Mouse (Mus musculus) hindbrain, embryonic 14.5 days (tissue): Measurements from ENCODE around the gene Mst1. TPM values are rescaled to one million over a fixed set of nuclear protein-coding genes. Genes with fewer than 3 reads are reported as not detected.

Experiments used
- ATAC-seq: fragments of 200-750 bp; cut with Nextera tagmentation; 2 replicates; pipeline ENCODE4 v1.8.0; 2017; ENCODE audit warnings: moderate number of reproducible peaks, mild to moderate bottlenecking, moderate TSS enrichment, moderate library complexity; ENCODE audit not compliant: low FRiP score
- DNase-seq: peaks from one replicate; pipeline ENCODE4 v3.0.0-alpha.2; 2015; ENCODE audit warnings: low spot score
- H3K27ac ChIP-seq: fragments of 300-500 bp; sonication (generic); 2 replicates; pipeline ENCODE4 v1.5.1; 2014; ENCODE audit warnings: mild to moderate bottlenecking, moderate library complexity
- H3K27me3 ChIP-seq: fragments of 300-500 bp; sonication (generic); 2 replicates; pipeline ENCODE4 v1.6.1; 2014; ENCODE audit warnings: mild to moderate bottlenecking, low read length, mixed read lengths; ENCODE audit not compliant: control insufficient read depth, insufficient read depth
- H3K36me3 ChIP-seq: fragments of 300-500 bp; sonication (generic); replicated peaks from 2 replicates; pipeline ENCODE4 v1.6.1; 2014; ENCODE audit not compliant: control insufficient read depth, insufficient read depth
- H3K4me1 ChIP-seq: fragments of 300-500 bp; sonication (generic); replicated peaks from 2 replicates; pipeline ENCODE4 v1.6.1; 2014; ENCODE audit warnings: antibody characterized with exemption, low read length, mixed read lengths; ENCODE audit not compliant: control insufficient read depth, insufficient read depth
- H3K4me2 ChIP-seq: fragments of 300-500 bp; sonication (generic); replicated peaks from 2 replicates; pipeline ENCODE4 v1.6.1; 2014; ENCODE audit warnings: mild to moderate bottlenecking, moderate library complexity
- H3K4me3 ChIP-seq: fragments of 300-500 bp; sonication (generic); replicated peaks from 2 replicates; pipeline ENCODE4 v1.5.1; 2014; ENCODE audit warnings: mild to moderate bottlenecking, low read length
- H3K9ac ChIP-seq: fragments of 300-500 bp; sonication (generic); 2 replicates; pipeline ENCODE4 v1.6.1; 2014
- H3K9me3 ChIP-seq: fragments of 300-500 bp; sonication (generic); 2 replicates; pipeline ENCODE4 v1.6.1; 2016; ENCODE audit warnings: low read length; ENCODE audit not compliant: control insufficient read depth
- WGBS: fragments of 180-500 bp; shearing (Covaris S2); extraction: QIAGEN DNeasy Blood & Tissue Kit; methylation state at CpG from one replicate; pipeline ENCODE4 v1.1.7; 2014; 5-methylcytosine and 5-hydroxymethylcytosine counted together
- polyA plus RNA-seq: library from polyadenylated mRNA; unstranded; fragments of >200 nt; fragmentation: Nextera tagmentation; extraction: Ambion mirVana; gene quantifications from 2 replicates; pipeline ENCODE4 v1.2.1, GENCODE M21; 2014

The Mst1 gene
- polyA plus RNA-seq, 1 experiment from 2014 or later: not detected

DNA sequence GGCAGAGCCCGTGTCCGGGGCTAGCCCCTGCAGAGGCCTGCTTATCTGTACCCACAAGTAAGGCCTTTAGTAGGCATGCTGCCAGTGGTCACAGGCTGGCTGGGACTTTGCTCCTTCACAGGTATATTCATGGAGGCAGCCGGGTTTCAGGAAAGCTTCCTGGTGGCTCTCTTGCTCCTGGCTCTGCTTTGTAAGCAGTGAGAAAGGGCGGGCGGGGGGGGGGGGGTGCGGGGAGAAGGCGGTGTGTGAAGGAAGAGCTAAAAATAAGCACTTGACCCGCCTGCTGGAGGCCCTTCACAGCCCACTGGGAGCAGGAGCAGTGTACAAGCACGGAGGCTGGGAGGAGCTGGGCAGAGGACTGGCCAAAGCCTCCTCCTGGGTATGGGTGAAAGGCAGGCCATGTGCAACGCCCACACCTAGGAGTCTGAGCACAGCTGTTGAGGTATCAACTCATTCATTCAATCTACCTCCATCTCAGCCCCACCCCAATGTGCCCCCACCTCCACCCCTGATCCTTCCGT, 39.7 kb downstream of the Mst1 start:
- no peak for DNase-seq
- no peak overlapping the region for H3K27ac ChIP-seq
- no peak overlapping the region for H3K9ac ChIP-seq
- WGBS: 56% methylated on average over 10 of the region's 11 CpGs
- H3K27me3 ChIP-seq: no peaks in the 10 kb centered on the region
- H3K4me3 ChIP-seq: no peak overlapping the region
- H3K4me1 ChIP-seq: no peaks in the 10 kb centered on the region
- H3K4me2 ChIP-seq: no peak overlapping the region
- no peak for ATAC-seq
- H3K9me3 ChIP-seq: no peaks in the 10 kb centered on the region
- H3K36me3 ChIP-seq: peaks cover 39% of the 10 kb centered on the region

DNA sequence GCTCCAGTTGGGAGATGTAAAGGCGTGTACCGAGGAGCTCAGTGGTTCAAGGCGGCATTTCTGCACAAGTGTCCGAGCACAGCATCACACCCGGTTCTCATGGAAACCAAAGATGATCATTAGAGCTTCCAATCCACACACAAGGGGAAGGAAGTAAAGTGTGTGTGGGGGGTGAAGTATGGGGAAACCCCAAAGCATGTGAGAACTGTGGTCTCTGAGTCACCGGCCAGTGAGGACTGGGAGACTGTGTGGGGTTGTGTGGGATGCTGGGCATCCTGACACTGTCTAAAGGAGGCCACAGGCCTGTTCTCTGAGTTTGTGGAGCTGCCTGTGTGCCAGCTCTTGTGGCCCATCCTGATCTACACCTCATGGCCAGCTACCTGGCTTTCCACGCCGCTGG, 40.4 kb downstream of the Mst1 start:
- H3K36me3 ChIP-seq: peaks cover 37% of the 10 kb centered on the region
- no peak overlapping the region for H3K4me3 ChIP-seq
- H3K27me3 ChIP-seq: no peaks in the 10 kb centered on the region
- no peak overlapping the region for H3K27ac ChIP-seq
- no peaks in the 10 kb centered on the region for H3K9me3 ChIP-seq
- no peak overlapping the region for H3K9ac ChIP-seq
- DNase-seq: no peak
- no peaks in the 10 kb centered on the region for H3K4me1 ChIP-seq
- 94% methylated on average over 8 of the region's 8 CpGs for WGBS
- no peak for ATAC-seq
- H3K4me2 ChIP-seq: no peak overlapping the region

DNA sequence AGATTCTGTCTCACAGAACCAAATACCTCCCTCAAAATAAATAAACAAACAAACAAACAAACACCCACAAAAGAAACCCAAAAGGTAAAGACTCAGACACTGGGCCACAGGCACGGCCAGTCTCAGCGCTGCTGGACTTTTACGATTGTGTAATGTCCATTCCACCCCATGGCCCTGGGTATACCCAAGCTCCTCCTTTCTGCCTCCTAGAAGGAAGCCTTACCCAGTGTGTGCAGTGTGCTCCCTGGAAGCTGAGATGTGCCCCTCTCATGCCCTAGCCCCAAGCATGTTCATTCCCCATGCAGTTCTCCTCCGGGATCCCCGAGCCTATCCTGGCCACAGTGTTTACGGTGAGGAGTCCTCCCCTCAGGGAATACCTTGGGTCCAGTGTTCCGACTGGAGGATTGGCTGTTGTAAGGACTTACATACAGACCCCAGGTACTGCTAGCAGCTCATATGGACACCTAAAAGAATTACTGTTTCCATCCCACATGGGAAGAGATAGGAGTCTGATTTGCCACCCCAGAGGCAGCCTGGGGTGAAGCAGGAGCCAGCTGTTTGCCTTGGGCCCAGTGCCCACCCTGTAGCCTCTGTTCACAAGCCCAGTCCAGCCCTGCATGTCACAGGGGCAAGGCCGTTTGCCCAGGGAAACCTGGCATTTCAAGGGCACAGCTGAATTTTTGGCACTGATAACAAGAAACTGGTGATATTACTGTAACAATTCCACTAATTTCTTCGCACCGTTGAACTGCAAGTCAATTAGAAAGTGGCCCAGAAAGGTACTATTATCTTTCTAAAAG, 41.1 kb downstream of the Mst1 start:
- ATAC-seq (no peak), DNase-seq (no peak)
- H3K36me3 ChIP-seq: peaks cover 37% of the 10 kb centered on the region
- no peaks in the 10 kb centered on the region for H3K9me3 ChIP-seq
- no peak overlapping the region for H3K4me2 ChIP-seq
- H3K4me3 ChIP-seq: no peak overlapping the region
- no peak overlapping the region for H3K27ac ChIP-seq
- WGBS: 91% methylated on average over 10 of the region's 10 CpGs
- no peaks in the 10 kb centered on the region for H3K4me1 ChIP-seq
- H3K27me3 ChIP-seq: no peaks in the 10 kb centered on the region
- H3K9ac ChIP-seq: no peak overlapping the region

DNA sequence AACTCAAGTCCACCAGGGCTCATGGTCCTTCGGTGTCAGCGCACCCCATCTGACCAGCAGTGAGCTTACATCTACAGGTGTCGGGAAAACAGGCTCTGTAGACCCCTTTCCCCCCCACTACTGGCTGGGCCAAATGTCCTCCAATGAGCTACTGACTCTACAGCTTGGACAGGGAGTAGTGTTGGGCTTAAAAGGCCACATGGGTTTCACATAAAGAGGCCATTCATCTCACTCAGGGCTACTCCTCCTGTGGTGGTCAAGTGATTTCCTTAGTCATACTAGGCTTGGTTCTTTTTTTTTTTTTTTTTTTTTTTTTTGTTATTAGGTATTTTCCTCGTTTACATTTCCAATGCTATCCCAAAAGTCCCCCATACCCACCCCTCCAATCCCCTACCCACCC, 43.7 kb downstream of the Mst1 start:
- Histone ChIP-seq H3K27me3 (no peaks in the 10 kb centered on the region), H3K36me3 (peaks cover 31% of the 10 kb centered on the region), H3K9ac (no peak overlapping the region), H3K4me2 (no peak overlapping the region), H3K4me3 (no peak overlapping the region), H3K27ac (no peak overlapping the region), H3K4me1 (no peaks in the 10 kb centered on the region), H3K9me3 (no peaks in the 10 kb centered on the region)
- 78% methylated on average over 4 of the region's 4 CpGs for WGBS
- DNase-seq (no peak), ATAC-seq (no peak)

DNA sequence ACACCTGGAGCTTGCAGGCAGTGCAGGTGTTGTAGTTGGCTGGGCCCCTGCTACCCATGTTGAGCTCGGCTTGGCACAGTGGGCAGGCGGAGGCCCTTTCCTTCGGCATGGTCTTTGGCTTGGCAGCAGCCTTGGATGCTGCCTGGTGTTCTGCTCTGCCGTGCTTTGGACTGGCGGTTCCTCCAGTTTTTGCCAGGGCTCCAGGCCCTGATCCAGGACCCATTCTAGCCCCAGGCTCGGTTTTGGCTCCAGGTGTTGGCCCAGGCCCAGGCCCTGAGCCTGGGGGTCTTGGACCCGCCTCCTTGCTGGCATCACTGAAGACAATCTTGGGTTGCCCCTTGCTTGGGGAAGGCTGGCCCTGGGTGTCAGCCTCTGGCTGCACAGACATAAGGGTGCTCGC, 45.5 kb downstream of the Mst1 start:
- 88% methylated on average over 8 of the region's 8 CpGs for WGBS
- Histone ChIP-seq H3K4me2 (no peak overlapping the region), H3K27me3 (no peaks in the 10 kb centered on the region), H3K9ac (no peak overlapping the region), H3K27ac (no peak overlapping the region), H3K4me1 (no peaks in the 10 kb centered on the region), H3K4me3 (no peak overlapping the region), H3K36me3 (peaks cover 40% of the 10 kb centered on the region), H3K9me3 (no peaks in the 10 kb centered on the region)
- DNase-seq (no peak), ATAC-seq (no peak)

DNA sequence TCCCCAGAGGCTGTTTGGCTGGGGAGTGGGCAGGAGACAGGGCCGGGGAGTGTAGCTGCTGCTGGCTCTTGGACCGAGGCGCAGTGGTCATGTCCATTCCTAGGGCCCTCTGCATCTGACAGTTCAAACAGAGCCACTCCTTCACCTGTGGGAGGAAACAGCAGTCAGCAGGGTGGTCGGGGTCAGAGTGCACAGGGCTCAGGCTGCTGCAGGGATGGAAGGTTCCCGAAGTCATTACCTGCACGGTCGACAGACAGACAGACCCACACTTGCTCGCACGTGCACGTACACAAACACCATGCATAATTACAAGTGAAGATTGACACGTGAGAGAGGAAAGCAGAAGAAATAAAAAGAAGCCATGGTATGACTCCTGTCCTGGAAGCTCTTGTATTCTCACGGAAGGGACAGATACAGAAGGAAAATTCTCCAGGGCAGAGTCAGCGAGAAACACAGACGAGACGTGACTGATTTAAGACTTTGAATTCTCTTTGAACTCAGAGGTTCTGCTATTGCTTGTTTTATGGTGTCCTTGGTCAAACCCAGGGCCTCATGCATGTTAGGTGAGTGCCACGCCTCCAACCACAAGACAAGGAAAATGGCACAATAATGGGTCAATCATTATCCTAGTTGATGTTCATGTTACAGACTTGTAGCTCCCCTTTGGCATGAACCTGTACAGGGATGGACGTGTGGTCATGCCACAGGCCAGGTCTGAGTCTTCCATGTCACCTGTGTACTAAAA, 46.4 kb downstream of the Mst1 start:
- Histone ChIP-seq H3K4me2 (no peak overlapping the region), H3K4me3 (no peak overlapping the region), H3K9ac (no peak overlapping the region), H3K4me1 (no peaks in the 10 kb centered on the region), H3K9me3 (no peaks in the 10 kb centered on the region), H3K27me3 (no peaks in the 10 kb centered on the region), H3K27ac (no peak overlapping the region), H3K36me3 (peaks cover 32% of the 10 kb centered on the region)
- ATAC-seq (no peak), DNase-seq (no peak)
- 87% methylated on average over 17 of the region's 17 CpGs for WGBS

DNA sequence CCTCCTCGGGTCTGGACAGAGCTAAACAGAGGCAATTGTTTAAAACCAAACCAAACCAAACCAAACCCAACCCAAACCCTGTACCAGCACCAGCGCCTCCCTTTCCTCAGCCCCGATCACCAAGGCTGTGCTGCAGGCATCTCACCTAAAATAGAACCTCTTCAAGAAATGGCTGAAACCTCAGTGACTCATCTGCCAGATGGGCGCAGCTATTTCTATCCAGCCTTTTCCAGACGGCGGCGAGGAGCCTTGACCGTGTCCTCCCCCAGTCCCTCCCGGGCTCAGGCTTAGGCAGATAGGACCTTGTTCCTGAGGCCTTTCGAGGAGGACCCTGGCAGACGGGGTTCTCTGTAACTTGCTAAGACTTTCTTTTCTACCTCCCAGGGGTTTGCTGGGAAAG, 48.0 kb downstream of the Mst1 start:
- WGBS: 89% methylated on average over 11 of the region's 11 CpGs
- Histone ChIP-seq H3K27me3 (no peaks in the 10 kb centered on the region), H3K4me1 (no peaks in the 10 kb centered on the region), H3K9ac (no peak overlapping the region), H3K27ac (no peak overlapping the region), H3K4me2 (no peak overlapping the region), H3K36me3 (peaks cover 23% of the 10 kb centered on the region), H3K4me3 (no peak overlapping the region), H3K9me3 (no peaks in the 10 kb centered on the region)
- no peak for ATAC-seq
- DNase-seq: no peak

DNA sequence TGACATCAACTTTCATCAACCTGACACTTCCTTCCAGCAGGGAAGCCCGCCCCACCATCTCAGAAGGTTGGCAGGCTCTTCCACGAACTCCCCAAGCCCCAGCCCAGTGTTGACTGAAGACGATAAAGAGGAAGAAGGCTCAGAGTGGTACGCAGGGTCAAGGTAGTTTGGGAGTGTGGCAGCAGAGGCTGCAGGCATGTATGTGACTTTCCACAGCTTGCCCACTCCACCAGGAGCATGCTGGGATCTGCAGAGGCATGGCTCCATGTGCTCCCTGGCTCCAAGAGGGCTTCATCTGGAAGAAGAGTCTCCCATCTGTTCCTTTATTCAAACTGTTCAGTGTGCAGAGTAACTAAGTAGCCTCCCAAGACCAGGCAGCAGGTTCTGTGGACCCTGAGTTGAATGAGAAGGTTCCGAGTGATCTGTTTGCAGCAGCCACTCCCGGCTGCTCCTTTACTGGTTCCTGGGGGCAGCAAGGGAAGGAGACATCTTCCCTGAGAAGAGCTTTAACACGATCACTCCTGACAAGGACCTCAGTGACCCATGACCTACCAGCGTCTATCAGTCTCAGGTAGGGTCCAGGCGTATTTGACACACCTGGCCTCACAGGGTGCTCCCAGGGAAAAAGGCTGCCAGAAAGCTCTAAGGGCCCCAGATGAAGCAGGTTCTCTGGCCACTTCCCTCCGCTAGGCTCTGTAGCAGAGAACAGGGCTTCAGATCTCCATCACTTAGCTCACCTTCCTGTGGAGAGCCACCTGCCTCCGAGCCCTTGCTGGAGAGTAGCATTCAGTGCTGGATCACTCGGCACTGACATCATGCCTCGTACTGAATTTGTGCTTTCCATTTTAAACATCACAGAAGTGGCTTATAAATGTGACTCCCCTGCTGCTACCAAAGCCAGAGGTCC, 49.1 kb downstream of the Mst1 start:
- no peak overlapping the region for H3K4me3 ChIP-seq
- H3K27ac ChIP-seq: no peak overlapping the region
- DNase-seq: no peak
- 86% methylated on average over 13 of the region's 13 CpGs for WGBS
- H3K4me2 ChIP-seq: no peak overlapping the region
- H3K9ac ChIP-seq: no peak overlapping the region
- no peak for ATAC-seq
- peaks cover 23% of the 10 kb centered on the region for H3K36me3 ChIP-seq
- no peaks in the 10 kb centered on the region for H3K27me3 ChIP-seq
- H3K4me1 ChIP-seq: no peaks in the 10 kb centered on the region
- no peaks in the 10 kb centered on the region for H3K9me3 ChIP-seq

DNA sequence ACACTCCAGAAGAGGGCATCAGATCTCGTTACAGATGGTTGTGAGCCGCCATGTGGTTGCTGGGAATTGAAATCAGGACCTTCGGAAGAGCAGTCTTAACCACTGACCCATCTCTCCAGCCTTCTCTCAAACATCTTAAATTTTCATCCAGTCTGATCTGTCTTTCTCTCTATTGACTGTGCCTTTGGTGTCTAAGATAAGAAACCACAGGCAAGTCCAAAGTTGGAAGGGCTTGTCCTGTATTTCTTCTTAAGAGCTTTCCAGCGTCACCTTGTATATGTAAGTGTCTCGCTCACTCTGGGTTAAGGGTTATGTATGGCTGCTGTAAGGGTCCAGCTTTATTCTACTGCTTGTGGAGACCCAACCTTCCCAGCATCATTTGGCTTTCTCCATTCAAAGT, 51.3 kb downstream of the Mst1 start:
- Histone ChIP-seq H3K9me3 (no peaks in the 10 kb centered on the region), H3K27me3 (no peaks in the 10 kb centered on the region), H3K27ac (no peak overlapping the region), H3K4me2 (no peak overlapping the region), H3K4me3 (no peak overlapping the region), H3K9ac (no peak overlapping the region), H3K4me1 (no peaks in the 10 kb centered on the region), H3K36me3 (peaks cover 12% of the 10 kb centered on the region; the same call in 1 of the 2 replicates)
- ATAC-seq (no peak), DNase-seq (no peak)
- 93% methylated on average over 5 of the region's 5 CpGs for WGBS
